Mouse (Mus musculus) lung, postnatal 0 days (tissue): ENCODE data around the gene Uvrag.

Experiments used
- CTCF ChIP-seq: IDR thresholded peaks from 2 replicates; pipeline ENCODE4 v1.5.1; 2016; ENCODE audit warnings: antibody characterized with exemption, mild to moderate bottlenecking
- EP300 ChIP-seq: IDR thresholded peaks from 2 replicates; pipeline ENCODE4 v1.6.1; 2016; ENCODE audit warnings: antibody characterized with exemption, mild to moderate bottlenecking, control low read depth

GRCm38 (mm10) chr7:98857094-98857493, 283.8 kb downstream of the Uvrag start:
- TF ChIP-seq CTCF (no peak), EP300 (no peak)
